8 mouse cellular contexts compared by ENCODE assay signal in genomic region chr9:102879545-102879944, GRCm38 (mm10). TPM values are rescaled to one million over a fixed set of nuclear protein-coding genes. Genes with fewer than 3 reads are reported as not detected.
A peak's percentile ranks its signal among the peaks of the same experiment; 100 is the strongest.
DNase-seq lines count a peak whose midpoint lies in the region; ATAC-seq lines count a peak whose summit lies in the region.

No protein-coding gene starts in this region.

- no peak for ATAC-seq in forebrain, embryonic 12.5 days (ENCODE audit: low FRiP score)
- ATAC-seq in embryonic facial prominence, embryonic 11.5 days (replicated peaks; ENCODE audit: insufficient number of reproducible peaks, low FRiP score, low TSS enrichment, low read depth) = no peak
- ATAC-seq in lung, embryonic 16.5 days (ENCODE audit: low read depth) = peak; percentile 49; the same call in 1 of the 2 replicates

- no peaks in the 10 kb centered on the region for H3K9me3 ChIP-seq in forebrain, embryonic 10.5 days
- no peaks in the 10 kb centered on the region for H3K9me3 ChIP-seq in forebrain, embryonic 12.5 days
- no peaks in the 10 kb centered on the region for H3K9me3 ChIP-seq in embryonic facial prominence, embryonic 11.5 days (replicated peaks; ENCODE audit: control insufficient read depth, low read length)
- H3K9me3 ChIP-seq in lung, embryonic 16.5 days (ENCODE audit: control insufficient read depth, low read length) = no peaks in the 10 kb centered on the region

- DNase-seq in forebrain, embryonic 10.5 days (ENCODE audit: extremely low spot score, low spot score) = peak; percentile 33
- DNase-seq in urinary bladder, postnatal 25 days (ENCODE audit: low spot score) = peak; percentile 30
- no peak for DNase-seq in urinary bladder, postnatal 10 days (ENCODE audit: low spot score)
- peak; percentile 82 for DNase-seq in embryonic facial prominence, embryonic 11.5 days (ENCODE audit: low spot score)
- peak; percentile 73 for DNase-seq in kidney, postnatal 14 days
- peak; percentile 22 to 71 for DNase-seq in spleen, postnatal 10 days (ENCODE audit: low spot score in 2 of 2)

- H3K4me2 ChIP-seq in forebrain, embryonic 12.5 days = no peak overlapping the region
- no peak overlapping the region for H3K4me2 ChIP-seq in embryonic facial prominence, embryonic 11.5 days (ENCODE audit: low read depth, low read length)
- H3K4me2 ChIP-seq in lung, embryonic 16.5 days (ENCODE audit: low read depth, low read length) = no peak overlapping the region

- 71% methylated on average over 8 of the region's 8 CpGs for WGBS in forebrain, embryonic 10.5 days
- 67% methylated on average over 8 of the region's 8 CpGs for WGBS in forebrain, embryonic 12.5 days
- 61% methylated on average over 8 of the region's 8 CpGs for WGBS in embryonic facial prominence, embryonic 11.5 days
- WGBS in lung, embryonic 16.5 days = 49% methylated on average over 8 of the region's 8 CpGs

- H3K4me1 ChIP-seq in forebrain, embryonic 10.5 days = no peaks in the 10 kb centered on the region
- 0 out of 2 replicates have a peak, but pooled peaks cover 2% of the 10 kb centered on the region for H3K4me1 ChIP-seq in forebrain, embryonic 12.5 days
- no peaks in the 10 kb centered on the region for H3K4me1 ChIP-seq in embryonic facial prominence, embryonic 11.5 days (ENCODE audit: control insufficient read depth, insufficient read depth, low read length)
- no peaks in the 10 kb centered on the region for H3K4me1 ChIP-seq in lung, embryonic 16.5 days (replicated peaks; ENCODE audit: control insufficient read depth, insufficient read depth, low read length)

- H3K36me3 ChIP-seq in forebrain, embryonic 10.5 days (replicated peaks) = peaks cover 82% of the 10 kb centered on the region
- H3K36me3 ChIP-seq in forebrain, embryonic 12.5 days (replicated peaks) = peaks cover 53% of the 10 kb centered on the region
- peaks cover 4% of the 10 kb centered on the region for H3K36me3 ChIP-seq in embryonic facial prominence, embryonic 11.5 days (replicated peaks; ENCODE audit: control insufficient read depth, insufficient read depth, low read depth, low read length)
- peaks cover 22% of the 10 kb centered on the region for H3K36me3 ChIP-seq in lung, embryonic 16.5 days (ENCODE audit: control insufficient read depth, insufficient read depth, low read length)

- no peak overlapping the region for H3K9ac ChIP-seq in forebrain, embryonic 12.5 days
- H3K9ac ChIP-seq in embryonic facial prominence, embryonic 11.5 days (replicated peaks; ENCODE audit: low read length) = no peak overlapping the region
- H3K9ac ChIP-seq in lung, embryonic 16.5 days (ENCODE audit: low read length) = no peak overlapping the region

- H3K27me3 ChIP-seq in forebrain, embryonic 10.5 days (ENCODE audit: poor library complexity, severe bottlenecking) = no peaks in the 10 kb centered on the region
- H3K27me3 ChIP-seq in forebrain, embryonic 12.5 days = no peaks in the 10 kb centered on the region
- no peaks in the 10 kb centered on the region for H3K27me3 ChIP-seq in embryonic facial prominence, embryonic 11.5 days (ENCODE audit: control insufficient read depth, insufficient read depth, low read length)
- H3K27me3 ChIP-seq in lung, embryonic 16.5 days (ENCODE audit: control insufficient read depth, insufficient read depth, low read depth, low read length) = no peaks in the 10 kb centered on the region

- H3K27ac ChIP-seq in forebrain, embryonic 10.5 days = no peak overlapping the region
- H3K27ac ChIP-seq in forebrain, embryonic 12.5 days = no peak overlapping the region
- no peak overlapping the region for H3K27ac ChIP-seq in embryonic facial prominence, embryonic 11.5 days (replicated peaks; ENCODE audit: low read depth, low read length)
- no peak overlapping the region for H3K27ac ChIP-seq in lung, embryonic 16.5 days (ENCODE audit: low read length)

- no peak overlapping the region for H3K4me3 ChIP-seq in forebrain, embryonic 10.5 days
- H3K4me3 ChIP-seq in forebrain, embryonic 12.5 days (replicated peaks) = no peak overlapping the region
- no peak overlapping the region for H3K4me3 ChIP-seq in embryonic facial prominence, embryonic 11.5 days (ENCODE audit: low read depth, low read length)
- H3K4me3 ChIP-seq in lung, embryonic 16.5 days (ENCODE audit: low read length) = no peak overlapping the region

RNA-seq across cellular contexts. Expression of gene Ryk, which starts 44.8 kb away (rescaled TPM):
- polyA plus RNA-seq in forebrain, embryonic 10.5 days (2016; fragmentation: Nextera tagmentation; extraction: Ambion mirVana) = 14.4 and 14.5 TPM in 2 replicates
- polyA plus RNA-seq in forebrain, embryonic 12.5 days (2016; fragmentation: Nextera tagmentation; extraction: Ambion mirVana) = 16.4 and 18.6 TPM in 2 replicates
- 31.0 and 50.8 TPM in 2 replicates for polyA plus RNA-seq in embryonic facial prominence, embryonic 11.5 days (2014; fragmentation: Nextera tagmentation; extraction: Ambion mirVana)
- polyA plus RNA-seq in lung, embryonic 16.5 days (2015; fragmentation: Nextera tagmentation; extraction: Ambion mirVana) = 18.4 and 20.3 TPM in 2 replicates
